Mouse (Mus musculus) forebrain, embryonic 16.5 days (tissue): ENCODE data around the gene Gys1. TPM values are rescaled to one million over a fixed set of nuclear protein-coding genes. Genes with fewer than 3 reads are reported as not detected.
A peak's percentile ranks its signal among the peaks of the same experiment; 100 is the strongest.
"Not testable (repeated sequence)": the region's sequence is repeated elsewhere in the genome, so short reads cannot be mapped to it uniquely, and the experiment has no call there.

ENCODE experiments used
- ATAC-seq: fragments of 200-750 bp; cut with Nextera tagmentation; 2 replicates; pipeline ENCODE4 v1.8.0; 2017; ENCODE audit warnings: mild to moderate bottlenecking, moderate library complexity
- H3K27ac ChIP-seq: fragments of 300-500 bp; sonication (generic); 2 replicates; pipeline ENCODE4 v1.5.1; 2014; ENCODE audit warnings: low read length, control low read depth
- H3K27me3 ChIP-seq: fragments of 300-500 bp; sonication (generic); replicated peaks from 2 replicates; pipeline ENCODE4 v1.6.1; 2014; ENCODE audit warnings: low read length; ENCODE audit not compliant: control insufficient read depth, insufficient read depth
- H3K36me3 ChIP-seq: fragments of 300-500 bp; sonication (generic); 2 replicates; pipeline ENCODE4 v1.6.1; 2014; ENCODE audit not compliant: control insufficient read depth, insufficient read depth
- H3K4me1 ChIP-seq: fragments of 300-500 bp; sonication (generic); replicated peaks from 2 replicates; pipeline ENCODE4 v1.6.1; 2014; ENCODE audit warnings: low read length; ENCODE audit not compliant: control insufficient read depth, insufficient read depth
- H3K4me2 ChIP-seq: fragments of 300-500 bp; sonication (generic); 2 replicates; pipeline ENCODE4 v1.6.1; 2014; ENCODE audit warnings: mild to moderate bottlenecking, low read length, control low read depth
- H3K4me3 ChIP-seq: fragments of 300-500 bp; sonication (generic); replicated peaks from 2 replicates; pipeline ENCODE4 v1.5.1; 2014; ENCODE audit warnings: mild to moderate bottlenecking, low read length, control low read depth
- H3K9ac ChIP-seq: fragments of 300-500 bp; sonication (generic); replicated peaks from 2 replicates; pipeline ENCODE4 v1.6.1; 2014; ENCODE audit warnings: low read depth, low read length, control low read depth
- H3K9me3 ChIP-seq: fragments of 300-500 bp; sonication (generic); 2 replicates; pipeline ENCODE4 v1.6.1; 2016; ENCODE audit warnings: low read length; ENCODE audit not compliant: control insufficient read depth
- whole genome bisulfite sequencing: fragments of 180-500 bp; shearing (Covaris S2); extraction: QIAGEN DNeasy Blood & Tissue Kit; methylation state at CpG from one replicate; pipeline ENCODE4 v1.1.7; 2014; 5-methylcytosine and 5-hydroxymethylcytosine counted together
- polyA plus RNA-seq: library from polyadenylated mRNA; unstranded; fragments of >200 nt; fragmentation: Nextera tagmentation; extraction: Ambion mirVana; gene quantifications from 2 replicates; pipeline ENCODE4 v1.2.1, GENCODE M21; 2015

The Gys1 gene
- polyA plus RNA-seq, 1 experiment from 2014 or later = 19.9 TPM

GRCm38 (mm10) chr7:45451344-45451982 is 16.8 kb downstream of the Gys1 start:
- H3K4me1 ChIP-seq = no peaks in the 10 kb centered on the region
- peak; percentile 79 for ATAC-seq
- H3K4me2 ChIP-seq = no peak overlapping the region
- H3K9ac ChIP-seq = no peak overlapping the region
- WGBS = 54% methylated on average over 23 of the region's 23 CpGs
- H3K27ac ChIP-seq = no peak overlapping the region
- no peak overlapping the region for H3K4me3 ChIP-seq
- no peaks in the 10 kb centered on the region for H3K27me3 ChIP-seq
- no peaks in the 10 kb centered on the region for H3K9me3 ChIP-seq
- peaks cover 5% of the 10 kb centered on the region; the same call in 1 of the 2 replicates for H3K36me3 ChIP-seq

GRCm38 (mm10) chr7:45454971-45455370 is 20.3 kb downstream of the Gys1 start:
- H3K9me3 ChIP-seq = no peaks in the 10 kb centered on the region
- peaks cover 18% of the 10 kb centered on the region for H3K4me1 ChIP-seq
- H3K36me3 ChIP-seq = peaks cover 14% of the 10 kb centered on the region
- WGBS = 88% methylated on average over 15 of the region's 15 CpGs
- no peak overlapping the region for H3K4me3 ChIP-seq
- H3K4me2 ChIP-seq = no peak overlapping the region
- no peak overlapping the region for H3K9ac ChIP-seq
- no peak overlapping the region for H3K27ac ChIP-seq
- H3K27me3 ChIP-seq = no peaks in the 10 kb centered on the region
- no peak for ATAC-seq

GRCm38 (mm10) chr7:45455932-45456696 is 21.5 kb downstream of the Gys1 start:
- Histone ChIP-seq H3K9ac (no peak overlapping the region), H3K27ac (no peak overlapping the region), H3K36me3 (peaks cover 14% of the 10 kb centered on the region), H3K4me1 (peaks cover 29% of the 10 kb centered on the region), H3K4me2 (no peak overlapping the region), H3K9me3 (no peaks in the 10 kb centered on the region), H3K4me3 (no peak overlapping the region), H3K27me3 (no peaks in the 10 kb centered on the region)
- no peak for ATAC-seq
- WGBS = 73% methylated on average over 13 of the region's 13 CpGs

- Histone ChIP-seq H3K4me3 (no peak overlapping the region; the same call in none of the 2 replicates), H3K9ac (peak overlapping the region; percentile 7; the same call in 1 of the 2 replicates), H3K4me2 (peak overlapping the region; percentile 98), H3K9me3 (no peaks in the 10 kb centered on the region), H3K27me3 (no peaks in the 10 kb centered on the region), H3K4me1 (peaks cover 30% of the 10 kb centered on the region), H3K27ac (no peak overlapping the region), H3K36me3 (peaks cover 14% of the 10 kb centered on the region)
- no peak for ATAC-seq
- WGBS = 56% methylated on average over 9 of the region's 9 CpGs
These were observed 22.1 kb downstream of the Gys1 start for GRCm38 (mm10) chr7:45456721-45457203.

- peaks cover 14% of the 10 kb centered on the region for H3K36me3 ChIP-seq
- no peak for ATAC-seq
These were observed 22.8 kb downstream of the Gys1 start for GRCm38 (mm10) chr7:45457204-45458060.

GRCm38 (mm10) chr7:45458748-45459563 is 24.3 kb downstream of the Gys1 start:
- Histone ChIP-seq H3K4me2 (peak overlapping the region; percentile 98), H3K36me3 (peaks cover 21% of the 10 kb centered on the region), H3K27me3 (no peaks in the 10 kb centered on the region), H3K4me1 (peaks cover 30% of the 10 kb centered on the region), H3K27ac (peak overlapping the region; percentile 97), H3K9me3 (no peaks in the 10 kb centered on the region), H3K4me3 (peak overlapping the region; percentile 53), H3K9ac (peak overlapping the region; percentile 88)
- WGBS = under 1% methylated on average over 41 of the region's 43 CpGs
- peak; percentile 78 for ATAC-seq

More at GRCm38 (mm10) chr7:45457204-45458060, 22.8 kb downstream of the Gys1 start:
- Histone ChIP-seq H3K27ac (0 out of 2 replicates have a peak overlapping the region, but pooled peaks have one; percentile 12), H3K4me2 (peak overlapping the region; percentile 98), H3K27me3 (no peaks in the 10 kb centered on the region), H3K9me3 (no peaks in the 10 kb centered on the region), H3K9ac (peak overlapping the region; percentile 88), H3K4me3 (peak overlapping the region; percentile 53), H3K4me1 (peaks cover 30% of the 10 kb centered on the region)
- 66% methylated on average over 9 of the region's 10 CpGs for WGBS

GRCm38 (mm10) chr7:45459564-45460140 is 25.0 kb downstream of the Gys1 start, which contains the start of gene Ftl1:
TSS of gene Ftl1 (minus strand) at chr7:45459884.
- H3K36me3 ChIP-seq = peaks cover 23% of the 10 kb centered on the region
- H3K4me3 ChIP-seq = peak within 1 kb of the TSS; percentile 53
- H3K9ac ChIP-seq = peak within 1 kb of the TSS; percentile 88
- not testable (repeated sequence) for H3K27me3 ChIP-seq, H3K9me3 ChIP-seq
- peak within 1 kb of the TSS; percentile 97 for H3K27ac ChIP-seq
- H3K4me2 ChIP-seq = peak within 1 kb of the TSS; percentile 98
- H3K4me1 ChIP-seq = peaks cover 30% of the 10 kb centered on the region
- 0% methylated on average over 24 of the region's 37 CpGs for WGBS
- peak; percentile 96 for ATAC-seq

GRCm38 (mm10) chr7:45460377-45460776 is 25.7 kb downstream of the Gys1 start:
- Histone ChIP-seq H3K27ac (peak overlapping the region; percentile 85), H3K27me3 (no peaks in the 10 kb centered on the region), H3K9ac (peak overlapping the region; percentile 62), H3K36me3 (peaks cover 23% of the 10 kb centered on the region), H3K4me3 (peak overlapping the region; percentile 53), H3K4me1 (peaks cover 34% of the 10 kb centered on the region), H3K4me2 (peak overlapping the region; percentile 56), H3K9me3 (no peaks in the 10 kb centered on the region)
- ATAC-seq = no peak
- 74% methylated on average over 7 of the region's 7 CpGs for WGBS
